Mouse (Mus musculus): ENCODE results near the gene Btk. TPM values are rescaled to one million over a fixed set of nuclear protein-coding genes. Genes with fewer than 3 reads are reported as not detected.

Gene Btk
- total and polyA plus RNA-seq, 3 experiments = 16.2 to 53.4 (median 38.1) TPM

DNA sequence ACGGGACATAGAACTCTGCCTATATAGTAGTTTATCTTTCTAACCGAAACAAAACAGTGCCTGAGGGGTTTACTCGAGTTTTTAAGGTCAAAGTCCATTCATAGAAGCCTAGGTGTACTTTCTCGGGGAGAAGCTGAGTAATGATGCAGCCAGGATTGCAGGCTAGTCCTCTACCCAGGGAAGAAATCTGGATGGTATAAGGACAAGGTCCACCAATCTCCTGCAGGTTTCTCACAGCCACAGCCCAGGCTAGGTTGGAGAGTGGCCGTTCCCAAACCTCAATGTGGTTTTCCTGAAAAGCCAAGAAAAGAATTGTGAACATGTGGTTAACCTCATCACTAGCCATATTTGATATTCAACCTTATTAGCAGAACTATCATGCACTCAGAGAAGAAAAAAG lies 6.5 kb upstream of the Btk start:
- DNase-seq (ENCODE audit: extremely low read depth) = no peak
- no peak overlapping the region for H3K9ac ChIP-seq (ENCODE audit: insufficient read depth, low read depth)
- in situ Hi-C loops (cut with MboI; ENCODE audit: low pct_ligation_motif_present, low pct_unique_long_range_greater_than_20kb, low sequenced_read_pairs) = no loop called here
- TF ChIP-seq ETS1 (conservative IDR thresholded peaks at IDR 0.05; ENCODE audit: low read depth, low read length) = no peak
- TF ChIP-seq ZMIZ1 (IDR thresholded peaks at IDR 0.05; ENCODE audit: low read depth, low read length) = no peak
- TF ChIP-seq RAD21 (IDR thresholded peaks at IDR 0.05; ENCODE audit: low read depth, low read length) = no peak
- peak; percentile 48 for TF ChIP-seq POLR2A (IDR thresholded peaks at IDR 0.05; ENCODE audit: low read depth, low read length)
- TF ChIP-seq CHD1 (IDR thresholded peaks at IDR 0.05; ENCODE audit: low read depth, low read length) = no peak
- TF ChIP-seq TCF12 (IDR thresholded peaks at IDR 0.05; ENCODE audit: low read depth, low read length) = no peak
- TF ChIP-seq POLR2AphosphoS2 (IDR thresholded peaks at IDR 0.05; ENCODE audit: low read depth, low read length) = peak; percentile 40; the same call in 1 of the 2 replicates
- no peaks in the 10 kb centered on the region for H3K9me3 ChIP-seq (replicated peaks; ENCODE audit: low read length)
- H3K4me3 ChIP-seq (replicated peaks in 1 of 3; ENCODE audit: low read depth in 2 of 3, low read length in 2 of 3, poor library complexity in 1 of 3) = no peak overlapping the region
- H3K27me3 ChIP-seq (replicated peaks) = no peaks in the 10 kb centered on the region
- H3K79me2 ChIP-seq (replicated peaks; ENCODE audit: control insufficient read depth, extremely low read depth, insufficient read depth, poor library complexity, severe bottlenecking) = peaks cover 18% of the 10 kb centered on the region
- no peak overlapping the region for H3K27ac ChIP-seq (ENCODE audit: insufficient read depth, low read depth)
- peaks cover 0 to 7% of the 10 kb centered on the region in 2 experiments; a peak in 1 of 4 replicates for H3K4me1 ChIP-seq (ENCODE audit: control insufficient read depth in 1 of 2, insufficient read depth in 2 of 2)
- no peak overlapping the region for H3K4me2 ChIP-seq (ENCODE audit: insufficient read depth, low read depth, poor library complexity, severe bottlenecking)
- dilution Hi-C loops (cut with MboI; ENCODE audit: extremely low pct_ligation_motif_present, extremely low pct_unique_long_range_greater_than_20kb, low sequenced_read_pairs) = no loop called here
- peaks cover 13 to 16% of the 10 kb centered on the region in 2 experiments for H3K36me3 ChIP-seq (replicated peaks in 1 of 2; ENCODE audit: control insufficient read depth in 1 of 2, insufficient read depth in 1 of 2, low read length in 1 of 2)

DNA sequence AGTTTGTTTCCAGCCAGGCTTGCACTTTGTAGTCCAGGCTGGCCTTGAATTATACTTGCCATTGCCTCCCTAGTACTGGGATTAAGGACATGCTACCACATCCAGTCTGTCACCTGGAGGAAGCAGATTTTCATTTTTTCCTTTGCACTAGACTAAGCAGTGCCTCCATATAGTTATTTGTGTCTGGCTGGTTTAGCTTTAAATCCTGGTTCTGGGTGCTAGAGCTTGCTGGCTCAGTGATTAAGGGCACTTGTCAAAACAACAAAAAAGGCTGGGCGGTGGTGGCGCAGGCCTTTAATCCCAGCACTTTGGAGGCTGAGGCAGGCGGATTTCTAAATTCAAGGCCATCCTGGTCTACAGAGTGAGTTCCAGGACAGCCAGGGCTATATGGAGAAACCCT lies 5.6 kb upstream of the Btk start:
- Histone ChIP-seq H3K4me3 (replicated peaks in 1 of 3; ENCODE audit: low read depth in 2 of 3, low read length in 2 of 3, poor library complexity in 1 of 3) (no peak overlapping the region), H3K4me1 (ENCODE audit: control insufficient read depth in 1 of 2, insufficient read depth in 2 of 2) (peaks cover 0 to 7% of the 10 kb centered on the region in 2 experiments; a peak in 1 of 4 replicates), H3K79me2 (replicated peaks; ENCODE audit: control insufficient read depth, extremely low read depth, insufficient read depth, poor library complexity, severe bottlenecking) (peaks cover 18% of the 10 kb centered on the region), H3K27ac (ENCODE audit: insufficient read depth, low read depth) (no peak overlapping the region), H3K27me3 (replicated peaks) (no peaks in the 10 kb centered on the region), H3K36me3 (replicated peaks in 1 of 2; ENCODE audit: control insufficient read depth in 1 of 2, insufficient read depth in 1 of 2, low read length in 1 of 2) (peaks cover 13 to 16% of the 10 kb centered on the region in 2 experiments), H3K9me3 (replicated peaks; ENCODE audit: low read length) (no peaks in the 10 kb centered on the region), H3K9ac (ENCODE audit: insufficient read depth, low read depth) (no peak overlapping the region), H3K4me2 (ENCODE audit: insufficient read depth, low read depth, poor library complexity, severe bottlenecking) (no peak overlapping the region)
- DNase-seq (ENCODE audit: extremely low read depth) = no peak
- TF ChIP-seq CHD1 (IDR thresholded peaks at IDR 0.05; ENCODE audit: low read depth, low read length) (no peak), RCOR1 (conservative IDR thresholded peaks at IDR 0.05; ENCODE audit: low read depth, low read length) (0 out of 2 replicates have a peak, but pooled peaks have one; percentile 23), TCF12 (IDR thresholded peaks at IDR 0.05; ENCODE audit: low read depth, low read length) (no peak), NRF1 (IDR thresholded peaks at IDR 0.05; ENCODE audit: low read depth, low read length) (no peak), ZMIZ1 (IDR thresholded peaks at IDR 0.05; ENCODE audit: low read depth, low read length) (peak; percentile 55), BHLHE40 (IDR thresholded peaks at IDR 0.05; ENCODE audit: low read depth, low read length) (no peak)
- dilution Hi-C loops (cut with MboI; ENCODE audit: extremely low pct_ligation_motif_present, extremely low pct_unique_long_range_greater_than_20kb, low sequenced_read_pairs) = no loop called here
- in situ Hi-C loops (cut with MboI; ENCODE audit: low pct_ligation_motif_present, low pct_unique_long_range_greater_than_20kb, low sequenced_read_pairs) = no loop called here

DNA sequence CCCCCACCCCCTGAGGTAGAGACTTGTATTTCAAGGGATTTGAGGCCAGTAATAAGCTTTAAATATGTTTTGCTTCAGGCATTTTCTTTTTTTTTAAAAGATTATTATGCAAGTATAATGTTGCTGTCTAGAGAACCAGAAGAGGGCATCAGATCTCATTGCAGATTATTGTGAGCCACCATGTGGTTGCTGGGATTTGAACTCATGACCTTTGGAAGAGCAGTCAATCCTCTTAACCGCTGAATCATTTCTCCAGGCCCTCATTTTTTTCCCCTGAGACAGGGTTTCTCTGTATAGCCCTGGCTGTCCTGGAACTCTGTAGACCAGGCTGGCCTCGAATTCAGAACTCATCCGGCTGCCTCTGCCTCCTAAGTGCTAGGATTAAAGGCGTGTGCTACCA lies 4.9 kb upstream of the Btk start:
- H3K4me3 ChIP-seq (replicated peaks in 1 of 3; ENCODE audit: low read depth in 2 of 3, low read length in 2 of 3, poor library complexity in 1 of 3) = no peak overlapping the region
- H3K4me2 ChIP-seq (ENCODE audit: insufficient read depth, low read depth, poor library complexity, severe bottlenecking) = peak overlapping the region; percentile 29; the same call in 1 of the 2 replicates
- peaks cover 13 to 16% of the 10 kb centered on the region in 2 experiments for H3K36me3 ChIP-seq (replicated peaks in 1 of 2; ENCODE audit: control insufficient read depth in 1 of 2, insufficient read depth in 1 of 2, low read length in 1 of 2)
- H3K4me1 ChIP-seq (ENCODE audit: control insufficient read depth in 1 of 2, insufficient read depth in 2 of 2) = peaks cover 0 to 7% of the 10 kb centered on the region in 2 experiments; a peak in 1 of 4 replicates
- no peaks in the 10 kb centered on the region for H3K27me3 ChIP-seq (replicated peaks)
- peak overlapping the region; percentile 90; the same call in 1 of the 2 replicates for H3K9ac ChIP-seq (ENCODE audit: insufficient read depth, low read depth)
- peaks cover 18% of the 10 kb centered on the region for H3K79me2 ChIP-seq (replicated peaks; ENCODE audit: control insufficient read depth, extremely low read depth, insufficient read depth, poor library complexity, severe bottlenecking)
- H3K27ac ChIP-seq (ENCODE audit: insufficient read depth, low read depth) = no peak overlapping the region
- no peak for TF ChIP-seq RCOR1 (conservative IDR thresholded peaks at IDR 0.05; ENCODE audit: low read depth, low read length)
- no peak for TF ChIP-seq HCFC1 (IDR thresholded peaks at IDR 0.05; ENCODE audit: low read depth, low read length)
- no peak for TF ChIP-seq CHD2 (IDR thresholded peaks at IDR 0.05; ENCODE audit: low read length)
- no peak for TF ChIP-seq MYC (IDR thresholded peaks at IDR 0.05; ENCODE audit: low read depth, low read length)
- no peak for TF ChIP-seq BHLHE40 (IDR thresholded peaks at IDR 0.05; ENCODE audit: low read depth, low read length)
- no peak for TF ChIP-seq RAD21 (IDR thresholded peaks at IDR 0.05; ENCODE audit: low read depth, low read length)
- in situ Hi-C loops (cut with MboI; ENCODE audit: low pct_ligation_motif_present, low pct_unique_long_range_greater_than_20kb, low sequenced_read_pairs) (no loop called here), dilution Hi-C loops (cut with MboI; ENCODE audit: extremely low pct_ligation_motif_present, extremely low pct_unique_long_range_greater_than_20kb, low sequenced_read_pairs) (no loop called here)
- H3K9me3 ChIP-seq (replicated peaks; ENCODE audit: low read length) = no peaks in the 10 kb centered on the region
- DNase-seq (ENCODE audit: extremely low read depth) = no peak
